Mouse (Mus musculus) E14TG2a.4 (cell line): ENCODE results near the gene Folr2.

Experiments
- H3K27me3 ChIP-seq: 2 replicates; pipeline ENCODE4 v1.6.1; 2014; ENCODE audit warnings: low read length, control low read depth; ENCODE audit not compliant: insufficient read depth
- H3K36me3 ChIP-seq: 2 replicates; pipeline ENCODE4 v1.6.1; 2014; ENCODE audit warnings: low read length, control low read depth; ENCODE audit not compliant: insufficient read depth
- H3K4me1 ChIP-seq: replicated peaks from 2 replicates; pipeline ENCODE4 v1.6.1; 2014; ENCODE audit warnings: low read depth, low read length, control low read depth
- H3K4me3 ChIP-seq: replicated peaks from 2 replicates; pipeline ENCODE4 v1.5.1; 2014; ENCODE audit warnings: mild to moderate bottlenecking, low read length
- H3K9me3 ChIP-seq: 2 replicates; pipeline ENCODE4 v1.6.1; 2014; ENCODE audit warnings: low read length, control low read depth
- CTCF ChIP-seq: conservative IDR thresholded peaks from 2 replicates; pipeline ENCODE4 v1.5.1; 2014; ENCODE audit warnings: low read length
- NANOG ChIP-seq: IDR thresholded peaks from 2 replicates; pipeline ENCODE4 v1.6.1; 2014; ENCODE audit warnings: borderline replicate concordance, low read length, mixed read lengths
- POU5F1 ChIP-seq: IDR thresholded peaks from 2 replicates; pipeline ENCODE4 v1.6.1; 2014; ENCODE audit warnings: low read length, borderline replicate concordance

Gene Folr2

DNA sequence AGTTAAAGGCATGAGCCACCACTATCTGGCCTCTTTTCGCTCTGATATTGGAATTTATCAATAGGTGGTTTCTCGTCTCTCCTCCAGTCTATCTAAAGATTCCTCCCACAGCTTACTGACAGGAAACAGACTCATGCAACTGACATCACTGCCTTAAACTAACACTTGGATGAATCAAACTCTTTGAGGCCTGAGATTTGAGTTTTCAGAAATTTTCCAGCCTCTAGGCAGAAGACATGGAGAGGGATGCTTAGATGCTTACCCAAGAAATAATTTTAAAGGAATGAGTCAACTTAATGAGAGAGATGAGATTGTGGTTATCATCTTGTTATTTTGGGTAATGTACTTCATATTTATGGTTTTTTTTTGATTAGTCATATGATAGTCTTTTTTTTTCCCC, 3.2 kb downstream of the Folr2 start:
- Histone ChIP-seq H3K27me3 (no peaks in the 10 kb centered on the region), H3K4me1 (peaks cover 9% of the 10 kb centered on the region), H3K9me3 (no peaks in the 10 kb centered on the region), H3K4me3 (no peak overlapping the region), H3K36me3 (peaks cover 50% of the 10 kb centered on the region)
- no peak for TF ChIP-seq POU5F1
- TF ChIP-seq CTCF, result no peak
- TF ChIP-seq NANOG, result no peak

DNA sequence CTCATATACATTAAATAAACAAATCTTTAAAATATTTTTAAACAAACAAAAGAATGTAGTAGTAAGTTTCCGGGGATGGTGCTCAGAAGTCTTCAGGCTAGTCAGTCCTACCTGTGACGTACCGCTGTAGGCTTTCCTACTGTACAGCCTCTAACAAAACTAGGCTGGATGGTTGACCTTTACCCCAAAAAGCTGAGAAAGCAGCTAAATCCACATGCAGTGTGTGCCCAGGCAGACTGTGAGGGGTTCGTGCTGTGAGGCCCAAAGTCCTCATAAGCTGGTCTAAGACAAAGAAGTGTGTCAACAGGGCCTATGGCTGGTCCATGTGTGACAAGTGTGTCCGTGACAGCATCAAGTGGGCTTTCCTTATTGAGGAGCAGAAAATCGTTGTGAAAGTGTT, 4.1 kb downstream of the Folr2 start:
- TF ChIP-seq POU5F1, result no peak
- TF ChIP-seq NANOG, result no peak
- no peak for TF ChIP-seq CTCF
- 0 out of 2 replicates have a peak, but pooled peaks cover under 1% of the 10 kb centered on the region for H3K4me1 ChIP-seq

DNA sequence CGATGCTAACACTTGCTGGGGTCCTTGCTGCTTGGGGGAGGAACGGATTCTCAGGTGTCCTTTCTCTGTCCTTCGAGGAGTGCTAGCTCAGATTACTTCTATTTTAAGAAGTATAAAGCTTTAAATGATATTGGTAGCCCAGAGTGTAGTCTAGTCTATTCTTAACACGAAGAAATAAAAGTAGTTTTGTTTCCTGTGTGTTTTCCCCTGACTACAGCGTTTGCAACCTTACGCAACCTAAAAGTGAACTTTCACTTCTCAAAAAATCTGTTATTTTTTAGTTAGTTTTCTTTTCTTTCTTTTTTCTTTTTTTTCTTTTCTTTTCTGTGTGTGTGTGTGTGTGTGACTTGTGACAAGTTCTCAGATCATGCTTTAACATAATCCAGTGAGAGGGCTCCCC, 5.3 kb downstream of the Folr2 start:
- Histone ChIP-seq H3K36me3 (peaks cover 32% of the 10 kb centered on the region), H3K4me3 (no peak overlapping the region), H3K27me3 (no peaks in the 10 kb centered on the region), H3K9me3 (no peaks in the 10 kb centered on the region), H3K4me1 (no peaks in the 10 kb centered on the region)
- TF ChIP-seq CTCF (no peak), NANOG (no peak), POU5F1 (no peak)

More for the DNA sequence above, 4.1 kb downstream of the Folr2 start:
- Histone ChIP-seq H3K27me3 (no peaks in the 10 kb centered on the region), H3K36me3 (peaks cover 43% of the 10 kb centered on the region), H3K9me3 (no peaks in the 10 kb centered on the region), H3K4me3 (no peak overlapping the region)

DNA sequence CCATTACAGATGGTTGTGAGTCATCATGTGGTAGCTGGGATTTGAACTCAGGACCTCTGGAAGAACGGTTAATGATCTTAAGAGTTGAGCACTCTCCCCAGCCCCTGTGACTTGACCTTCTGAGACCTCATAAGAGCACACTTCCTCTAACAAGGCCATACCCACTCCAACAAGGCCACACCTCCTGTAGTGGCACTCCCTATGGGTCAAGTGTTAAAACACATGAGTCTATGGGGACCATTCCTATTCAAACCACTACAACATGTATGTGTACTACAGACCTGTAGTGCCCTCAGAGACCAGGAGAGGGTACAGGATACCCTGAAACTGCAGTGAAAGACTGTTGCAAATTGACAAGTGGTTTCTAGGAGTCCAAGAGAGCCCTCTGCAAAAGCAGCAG, 9.1 kb downstream of the Folr2 start:
- TF ChIP-seq POU5F1 (no peak), CTCF (no peak; the same call in 1 of the 2 replicates), NANOG (no peak)
- no peaks in the 10 kb centered on the region for H3K9me3 ChIP-seq
- peaks cover 10% of the 10 kb centered on the region for H3K4me1 ChIP-seq
- H3K4me3 ChIP-seq, result no peak overlapping the region
- peaks cover 6% of the 10 kb centered on the region; the same call in 1 of the 2 replicates for H3K36me3 ChIP-seq
- H3K27me3 ChIP-seq, result no peaks in the 10 kb centered on the region

DNA sequence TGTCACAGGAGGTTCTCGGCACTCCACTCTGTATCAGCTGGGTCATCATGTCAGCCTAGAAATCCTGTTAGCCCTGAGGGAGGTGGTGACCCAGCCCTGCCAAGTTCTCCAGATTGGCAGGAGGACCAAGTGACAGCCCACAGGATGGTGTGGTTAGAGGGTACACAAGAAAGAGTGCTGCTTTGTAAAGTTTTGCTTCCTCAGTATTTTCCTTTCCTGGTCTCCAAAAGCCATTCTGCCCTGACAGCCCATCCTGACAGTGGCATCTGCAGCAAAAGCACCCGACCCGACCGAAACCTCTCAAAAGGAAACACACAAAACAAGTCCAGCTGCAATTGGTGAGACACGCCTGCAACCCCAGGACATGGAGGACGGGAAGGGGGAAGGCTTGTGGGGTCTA, 12.8 kb downstream of the Folr2 start:
- H3K4me3 ChIP-seq, result no peak overlapping the region
- H3K27me3 ChIP-seq, result no peaks in the 10 kb centered on the region
- TF ChIP-seq POU5F1, result no peak
- TF ChIP-seq CTCF, result no peak
- TF ChIP-seq NANOG, result no peak
- peaks cover 33% of the 10 kb centered on the region for H3K4me1 ChIP-seq
- peaks cover 20% of the 10 kb centered on the region for H3K36me3 ChIP-seq
- no peaks in the 10 kb centered on the region for H3K9me3 ChIP-seq

DNA sequence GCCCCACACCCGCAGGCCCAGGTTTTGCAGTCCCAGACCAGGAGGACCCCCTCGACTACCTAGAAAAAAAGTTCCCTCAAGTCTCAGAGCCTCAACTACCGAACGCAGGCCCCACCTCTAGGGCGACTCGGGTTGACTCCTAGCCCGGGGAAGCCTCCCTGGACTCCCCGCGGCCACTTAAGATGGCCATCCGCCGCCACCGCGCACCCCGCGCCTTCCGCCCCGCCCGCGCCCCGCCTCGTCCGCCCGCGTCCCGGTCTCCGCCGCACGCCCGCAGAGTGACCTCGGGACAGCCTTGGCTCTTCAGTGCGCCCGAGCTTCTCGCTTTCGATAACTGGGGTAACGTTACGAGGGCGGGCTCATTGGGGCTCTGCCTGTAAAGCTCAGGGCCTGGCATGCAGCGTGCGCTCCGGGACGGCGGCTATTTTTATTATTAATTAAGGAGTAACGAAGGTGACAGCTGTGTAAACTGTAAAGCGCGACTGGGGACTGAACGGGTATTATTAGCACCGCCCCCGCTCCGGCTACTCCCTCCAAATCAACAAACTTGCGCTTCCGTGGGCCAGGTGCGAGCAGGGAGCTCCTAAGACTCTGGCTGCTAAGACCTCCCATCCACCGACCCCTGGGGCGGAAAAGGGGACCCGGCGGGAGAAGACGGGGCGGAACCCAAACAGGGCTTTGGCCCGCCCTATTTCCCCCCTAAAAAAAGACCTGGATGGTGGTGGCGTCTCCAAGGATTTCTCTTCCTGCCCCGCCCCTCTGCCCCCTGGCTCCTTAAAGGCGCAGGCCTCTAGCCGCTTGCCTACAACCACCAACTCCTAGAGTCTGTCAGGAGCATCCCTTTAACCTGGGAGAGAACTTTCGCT, 19.2 kb downstream of the Folr2 start, which contains the start of gene Inppl1:
Gene Inppl1, minus strand, starts transcription at position 624 of the 866 bp plus-strand sequence.
- no peak for TF ChIP-seq CTCF
- TF ChIP-seq POU5F1, result no peak
- no peak for TF ChIP-seq NANOG
- no peaks in the 10 kb centered on the region for H3K27me3 ChIP-seq
- H3K9me3 ChIP-seq, result no peaks in the 10 kb centered on the region
- peaks cover 45% of the 10 kb centered on the region for H3K36me3 ChIP-seq
- H3K4me3 ChIP-seq, result peak within 1 kb of the TSS; percentile 91
- peaks cover 66% of the 10 kb centered on the region for H3K4me1 ChIP-seq

DNA sequence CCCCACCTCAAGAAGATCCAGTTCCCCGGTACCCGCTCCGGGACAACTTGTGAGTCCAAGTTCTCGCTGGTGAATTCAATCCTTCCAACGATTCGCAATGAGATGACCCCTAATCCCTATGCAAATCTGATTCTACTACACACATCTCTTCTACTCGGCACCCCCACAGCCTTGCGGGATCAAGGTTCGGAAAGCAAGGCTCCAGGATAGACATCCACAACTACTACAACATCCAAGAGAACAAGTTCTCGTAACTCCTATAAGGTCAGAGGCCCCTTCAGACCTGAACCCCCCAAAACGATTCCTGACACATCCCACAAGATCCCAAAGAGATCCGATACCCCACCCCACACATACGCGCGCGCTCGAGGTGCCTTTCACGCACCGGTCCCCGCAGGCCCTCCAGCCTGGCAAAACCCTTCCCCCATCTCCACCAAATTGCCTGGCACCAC, 19.8 kb downstream of the Folr2 start:
- TF ChIP-seq POU5F1 (no peak), NANOG (no peak), CTCF (no peak)
- H3K36me3 ChIP-seq, result peaks cover 52% of the 10 kb centered on the region
- H3K4me1 ChIP-seq, result peaks cover 72% of the 10 kb centered on the region
- H3K27me3 ChIP-seq, result no peaks in the 10 kb centered on the region
- H3K4me3 ChIP-seq, result peak overlapping the region; percentile 91
- no peaks in the 10 kb centered on the region for H3K9me3 ChIP-seq

DNA sequence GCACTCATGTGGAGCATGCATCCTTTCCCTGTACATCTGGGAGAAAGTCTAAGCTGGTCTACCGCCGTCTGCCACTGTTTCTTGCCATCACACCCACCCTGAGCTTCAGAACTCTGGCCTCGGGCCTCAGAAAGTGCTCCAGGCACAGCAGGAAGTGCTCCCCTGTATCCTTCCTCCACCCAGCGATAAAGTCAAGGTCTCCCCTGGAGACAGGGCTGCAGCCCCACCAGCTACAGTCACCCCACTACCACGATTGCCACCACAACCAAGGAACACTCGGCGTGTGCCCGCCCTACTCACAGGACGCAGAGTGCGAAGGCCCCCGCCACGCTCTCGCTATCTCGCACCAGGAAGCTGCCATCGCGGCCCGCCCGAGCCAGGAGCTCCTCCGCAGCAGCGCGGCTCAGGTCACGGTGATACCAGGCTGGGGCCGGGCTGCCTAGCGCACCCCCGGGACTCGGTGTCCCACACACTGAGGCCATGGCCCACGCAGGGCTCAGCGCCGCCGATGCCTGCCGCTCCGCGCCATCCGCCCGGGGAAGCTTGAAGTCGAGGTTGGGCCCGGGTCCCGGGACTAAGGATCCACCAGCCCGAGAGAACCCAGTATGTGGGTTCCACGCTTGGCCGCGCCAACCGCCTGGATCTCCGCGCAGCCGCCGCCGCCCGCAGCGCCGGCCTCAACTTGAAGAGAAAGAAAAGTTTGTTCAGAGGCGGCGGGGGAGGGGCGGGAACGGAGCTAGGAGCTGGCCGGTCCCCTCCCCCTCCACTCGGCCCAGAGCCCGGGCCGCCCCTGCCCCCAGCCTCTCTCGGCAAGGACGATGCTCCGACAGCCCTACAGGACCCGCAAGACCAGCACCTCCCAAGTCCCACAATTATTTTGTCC, 20.5 kb downstream of the Folr2 start:
- no peaks in the 10 kb centered on the region for H3K27me3 ChIP-seq

More for the DNA sequence above, 20.5 kb downstream of the Folr2 start:
- Histone ChIP-seq H3K4me3 (peak overlapping the region; percentile 91), H3K9me3 (no peaks in the 10 kb centered on the region), H3K4me1 (peaks cover 79% of the 10 kb centered on the region), H3K36me3 (peaks cover 58% of the 10 kb centered on the region)
- no peak for TF ChIP-seq NANOG
